Mouse (Mus musculus) cerebellum, postnatal 10 days (tissue): ENCODE measurements around the gene Arid3c.
A peak's percentile ranks its signal among the peaks of the same experiment; 100 is the strongest.
"Not testable (repeated sequence)": the region's sequence is repeated elsewhere in the genome, so short reads cannot be mapped to it uniquely, and the experiment has no call there.

ENCODE experiments used
- DNase-seq, 2 experiments: peaks; one replicate each; pipeline ENCODE4 v3.0.0; 2021; ENCODE audit warnings: mixed read lengths in 2 of 2

Gene Arid3c

GRCm38 (mm10) chr4:41731052-41731765, at the start of gene Arid3c:
Gene Arid3c, minus strand, starts transcription at chr4:41731142.
- no peak for DNase-seq

GRCm38 (mm10) chr4:41775840-41776239, 44.9 kb upstream of the Arid3c start:
- DNase-seq: not testable (repeated sequence)

- not testable (repeated sequence) for DNase-seq
Measured at GRCm38 (mm10) chr4:41774506-41774905, 43.6 kb upstream of the Arid3c start.

- peak; percentile 90 to 91 for DNase-seq
Measured at GRCm38 (mm10) chr4:41774002-41774401, 43.1 kb upstream of the Arid3c start, which contains the start of gene Ccl27a. Gene Ccl27a, minus strand, starts transcription at chr4:41774247.

GRCm38 (mm10) chr4:41773502-41773901, 42.6 kb upstream of the Arid3c start:
- peak; percentile 69 to 74 for DNase-seq

- peak in 1 of 2 experiments; percentile 36 for DNase-seq
Measured at GRCm38 (mm10) chr4:41772946-41773345, 42.0 kb upstream of the Arid3c start.

GRCm38 (mm10) chr4:41767301-41767700, 36.4 kb upstream of the Arid3c start:
- peak; percentile 57 to 60 for DNase-seq

GRCm38 (mm10) chr4:41763176-41763575, 32.2 kb upstream of the Arid3c start:
- peak; percentile 50 to 56 for DNase-seq

GRCm38 (mm10) chr4:41762688-41763114, 31.8 kb upstream of the Arid3c start:
- peak; percentile 88 to 93 for DNase-seq

- DNase-seq: peak; percentile 62 to 66
Measured at GRCm38 (mm10) chr4:41762099-41762687, 31.3 kb upstream of the Arid3c start.

GRCm38 (mm10) chr4:41761680-41762079, 30.7 kb upstream of the Arid3c start:
- peak in 1 of 2 experiments; percentile 20 for DNase-seq

- peak; percentile 44 to 51 for DNase-seq
Measured at GRCm38 (mm10) chr4:41760911-41761310, 30.0 kb upstream of the Arid3c start.

GRCm38 (mm10) chr4:41760288-41760721, 29.4 kb upstream of the Arid3c start:
- DNase-seq: peak; percentile 96 to 98

GRCm38 (mm10) chr4:41759656-41760287, 28.8 kb upstream of the Arid3c start:
- peak; percentile 52 to 54 for DNase-seq

GRCm38 (mm10) chr4:41759206-41759605, 28.3 kb upstream of the Arid3c start:
- peak; percentile 70 to 71 for DNase-seq

- DNase-seq: no peak
Measured at GRCm38 (mm10) chr4:41758701-41759100, 27.8 kb upstream of the Arid3c start.

GRCm38 (mm10) chr4:41758021-41758420, 27.1 kb upstream of the Arid3c start:
- DNase-seq: peak in 1 of 2 experiments; percentile 14

- no peak for DNase-seq
Measured at GRCm38 (mm10) chr4:41757321-41757720, 26.4 kb upstream of the Arid3c start.

GRCm38 (mm10) chr4:41756440-41756839, 25.5 kb upstream of the Arid3c start:
- DNase-seq: peak in 1 of 2 experiments; percentile 31

GRCm38 (mm10) chr4:41755338-41756305, 24.7 kb upstream of the Arid3c start, which contains the start of gene Sigmar1:
Gene Sigmar1, minus strand, starts transcription at chr4:41756157.
- DNase-seq: peak; percentile 93 to 94

GRCm38 (mm10) chr4:41754797-41755337, 23.9 kb upstream of the Arid3c start, which contains the start of gene Galt:
Gene Galt, plus strand, starts transcription at chr4:41755228.
- DNase-seq: no peak

GRCm38 (mm10) chr4:41745021-41745420, 14.1 kb upstream of the Arid3c start:
- no peak for DNase-seq
